Mouse (Mus musculus) forebrain, embryonic 16.5 days (tissue): ENCODE measurements around the gene Coro2a. TPM values are rescaled to one million over a fixed set of nuclear protein-coding genes. Genes with fewer than 3 reads are reported as not detected.

ENCODE experiments used
- ATAC-seq: fragments of 200-750 bp; cut with Nextera tagmentation; 2 replicates; pipeline ENCODE4 v1.8.0; 2017; ENCODE audit warnings: mild to moderate bottlenecking, moderate library complexity
- H3K27ac ChIP-seq: fragments of 300-500 bp; sonication (generic); 2 replicates; pipeline ENCODE4 v1.5.1; 2014; ENCODE audit warnings: low read length, control low read depth
- H3K27me3 ChIP-seq: fragments of 300-500 bp; sonication (generic); replicated peaks from 2 replicates; pipeline ENCODE4 v1.6.1; 2014; ENCODE audit warnings: low read length; ENCODE audit not compliant: control insufficient read depth, insufficient read depth
- H3K36me3 ChIP-seq: fragments of 300-500 bp; sonication (generic); 2 replicates; pipeline ENCODE4 v1.6.1; 2014; ENCODE audit not compliant: control insufficient read depth, insufficient read depth
- H3K4me1 ChIP-seq: fragments of 300-500 bp; sonication (generic); replicated peaks from 2 replicates; pipeline ENCODE4 v1.6.1; 2014; ENCODE audit warnings: low read length; ENCODE audit not compliant: control insufficient read depth, insufficient read depth
- H3K4me2 ChIP-seq: fragments of 300-500 bp; sonication (generic); 2 replicates; pipeline ENCODE4 v1.6.1; 2014; ENCODE audit warnings: mild to moderate bottlenecking, low read length, control low read depth
- H3K4me3 ChIP-seq: fragments of 300-500 bp; sonication (generic); replicated peaks from 2 replicates; pipeline ENCODE4 v1.5.1; 2014; ENCODE audit warnings: mild to moderate bottlenecking, low read length, control low read depth
- H3K9ac ChIP-seq: fragments of 300-500 bp; sonication (generic); replicated peaks from 2 replicates; pipeline ENCODE4 v1.6.1; 2014; ENCODE audit warnings: low read depth, low read length, control low read depth
- H3K9me3 ChIP-seq: fragments of 300-500 bp; sonication (generic); 2 replicates; pipeline ENCODE4 v1.6.1; 2016; ENCODE audit warnings: low read length; ENCODE audit not compliant: control insufficient read depth
- WGBS: fragments of 180-500 bp; shearing (Covaris S2); extraction: QIAGEN DNeasy Blood & Tissue Kit; methylation state at CpG from one replicate; pipeline ENCODE4 v1.1.7; 2014; 5-methylcytosine and 5-hydroxymethylcytosine counted together
- polyA plus RNA-seq: library from polyadenylated mRNA; unstranded; fragments of >200 nt; fragmentation: Nextera tagmentation; extraction: Ambion mirVana; gene quantifications from 2 replicates; pipeline ENCODE4 v1.2.1, GENCODE M21; 2015

Gene Coro2a
- polyA plus RNA-seq, 1 experiment from 2014 or later: 7.6 TPM

DNA sequence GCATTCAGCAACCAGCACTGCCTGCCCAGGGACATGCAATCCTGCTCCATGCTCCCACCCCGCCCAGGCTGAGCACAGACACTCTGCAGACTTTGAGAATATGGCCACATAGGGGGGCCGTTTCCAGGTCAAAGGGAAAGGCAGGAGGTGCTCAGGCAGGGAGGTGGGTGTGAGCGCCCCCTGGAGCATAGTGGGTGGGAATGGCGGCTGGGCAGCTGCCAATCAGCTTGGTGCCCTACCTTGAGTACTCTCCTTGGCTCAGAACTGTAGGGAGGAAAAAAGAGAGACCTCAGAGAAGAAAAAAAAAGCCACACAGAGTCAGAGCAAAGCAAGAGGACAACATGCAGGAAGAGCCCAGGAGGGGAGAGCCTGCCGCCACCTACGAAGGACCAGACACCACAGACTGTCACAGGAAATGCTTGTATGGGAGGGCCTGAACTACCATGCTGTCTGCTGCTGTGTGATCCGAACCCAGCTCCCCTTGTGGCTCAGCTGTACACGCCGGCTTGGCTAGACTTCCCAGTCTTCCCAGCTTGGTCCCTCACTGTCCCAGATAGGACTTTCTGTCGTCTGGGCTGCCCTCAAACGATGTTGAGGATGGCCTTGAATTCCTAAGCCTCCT is 16.3 kb upstream of the Coro2a start:
- H3K9ac ChIP-seq: no peak overlapping the region
- no peaks in the 10 kb centered on the region; the same call in 1 of the 2 replicates for H3K27me3 ChIP-seq
- ATAC-seq: no peak
- no peaks in the 10 kb centered on the region; the same call in 1 of the 2 replicates for H3K4me1 ChIP-seq
- no peak overlapping the region for H3K27ac ChIP-seq
- WGBS: 67% methylated on average over 11 of the region's 11 CpGs
- H3K4me3 ChIP-seq: no peak overlapping the region
- H3K9me3 ChIP-seq: no peaks in the 10 kb centered on the region
- H3K4me2 ChIP-seq: no peak overlapping the region
- H3K36me3 ChIP-seq: no peaks in the 10 kb centered on the region

DNA sequence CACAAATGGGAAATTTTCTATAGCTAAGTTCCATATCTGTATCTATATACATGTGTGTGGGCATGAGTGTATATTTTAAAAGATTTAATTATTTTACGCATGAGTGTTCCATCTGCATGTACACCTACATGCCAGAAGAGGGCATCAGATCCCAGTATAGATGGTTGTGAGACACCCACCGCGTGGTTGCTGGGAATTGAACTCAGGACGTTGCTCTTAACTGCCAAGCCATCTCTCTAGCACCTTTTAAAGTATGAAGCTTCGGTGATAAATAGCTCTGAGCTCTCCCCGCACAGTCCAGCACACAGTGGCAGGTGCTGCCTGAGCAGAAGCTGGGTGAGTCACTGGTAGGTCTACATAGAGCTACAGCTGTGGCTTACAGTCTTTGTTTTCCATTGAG is 15.4 kb upstream of the Coro2a start:
- Histone ChIP-seq H3K4me2 (no peak overlapping the region), H3K27ac (no peak overlapping the region), H3K4me1 (no peaks in the 10 kb centered on the region; the same call in 1 of the 2 replicates), H3K4me3 (no peak overlapping the region), H3K9ac (no peak overlapping the region), H3K36me3 (no peaks in the 10 kb centered on the region), H3K9me3 (no peaks in the 10 kb centered on the region), H3K27me3 (no peaks in the 10 kb centered on the region; the same call in 1 of the 2 replicates)
- WGBS: 77% methylated on average over 6 of the region's 6 CpGs
- no peak for ATAC-seq

GRCm38 (mm10) chr4:46614641-46615040 is 12.6 kb upstream of the Coro2a start:
- 77% methylated on average over 9 of the region's 9 CpGs for WGBS
- Histone ChIP-seq H3K4me2 (no peak overlapping the region), H3K9me3 (no peaks in the 10 kb centered on the region), H3K27ac (no peak overlapping the region), H3K36me3 (no peaks in the 10 kb centered on the region), H3K27me3 (no peaks in the 10 kb centered on the region), H3K9ac (no peak overlapping the region), H3K4me1 (no peaks in the 10 kb centered on the region), H3K4me3 (no peak overlapping the region)
- no peak for ATAC-seq

DNA sequence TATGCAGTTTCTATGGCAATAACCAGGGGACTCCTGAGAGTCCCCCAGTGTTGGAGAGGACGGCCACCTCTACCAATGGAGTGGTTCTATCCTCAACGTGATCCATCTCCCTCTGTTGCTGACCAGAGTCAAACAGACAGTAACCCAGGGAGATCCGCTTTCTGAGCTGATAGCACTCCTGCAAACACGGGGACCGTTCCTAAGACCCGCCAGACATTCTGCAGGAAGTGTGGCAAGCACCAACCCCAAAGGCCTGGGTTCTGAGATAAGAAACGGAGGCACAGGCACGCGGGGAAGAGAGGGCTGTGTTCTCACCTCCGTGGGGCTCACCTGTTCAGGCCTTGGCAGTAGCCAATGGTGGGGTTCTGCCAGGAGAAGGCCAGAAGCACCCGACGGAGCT is 11.6 kb upstream of the Coro2a start:
- Histone ChIP-seq H3K27me3 (no peaks in the 10 kb centered on the region), H3K4me1 (no peaks in the 10 kb centered on the region), H3K27ac (no peak overlapping the region), H3K9me3 (no peaks in the 10 kb centered on the region), H3K4me2 (no peak overlapping the region), H3K4me3 (no peak overlapping the region), H3K9ac (no peak overlapping the region), H3K36me3 (no peaks in the 10 kb centered on the region)
- 83% methylated on average over 12 of the region's 12 CpGs for WGBS
- no peak for ATAC-seq

DNA sequence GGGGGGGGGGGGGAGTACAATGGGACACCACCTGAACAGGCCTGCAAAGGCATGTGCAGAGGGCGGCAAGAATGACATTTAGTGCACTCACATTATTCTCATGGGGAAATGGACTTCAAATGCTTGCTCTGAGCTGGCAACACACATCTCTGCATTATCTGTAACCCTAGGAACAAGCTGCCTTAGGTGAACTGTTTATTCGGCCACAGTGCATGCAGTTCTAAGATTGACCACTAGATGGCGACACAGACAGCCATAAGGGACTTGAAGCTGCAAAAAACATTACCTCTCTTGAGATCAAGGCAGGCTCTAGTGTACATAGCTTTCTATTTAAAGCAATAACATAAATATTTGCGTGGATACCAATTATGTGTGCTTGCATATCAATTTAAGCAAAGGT is 9.2 kb upstream of the Coro2a start:
- H3K4me2 ChIP-seq: no peak overlapping the region
- H3K27me3 ChIP-seq: no peaks in the 10 kb centered on the region
- H3K36me3 ChIP-seq: no peaks in the 10 kb centered on the region
- WGBS: 3% methylated on average over 4 of the region's 4 CpGs
- H3K9ac ChIP-seq: no peak overlapping the region
- H3K9me3 ChIP-seq: no peaks in the 10 kb centered on the region
- H3K27ac ChIP-seq: no peak overlapping the region
- H3K4me1 ChIP-seq: no peaks in the 10 kb centered on the region
- peak; percentile 80 for ATAC-seq
- no peak overlapping the region for H3K4me3 ChIP-seq

DNA sequence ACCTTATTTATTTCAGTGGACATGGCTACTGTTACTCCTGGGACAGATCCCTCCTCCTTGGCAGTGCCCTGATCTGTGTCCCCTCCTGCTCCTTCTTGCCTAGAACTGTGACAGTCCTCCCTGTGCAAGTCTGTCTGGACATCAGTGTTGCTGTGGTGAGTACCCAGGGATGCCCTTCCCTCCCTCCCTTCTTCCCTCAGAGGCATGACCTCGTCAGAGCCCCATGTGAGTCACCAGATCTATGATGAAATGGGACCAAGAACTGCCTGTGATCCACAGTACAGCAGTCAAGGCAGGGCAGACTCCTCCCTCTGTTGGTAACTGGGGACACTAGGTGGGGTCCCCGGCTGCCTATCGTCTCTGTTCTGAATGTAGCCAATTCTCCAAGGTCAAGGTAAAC is 5.6 kb upstream of the Coro2a start:
- Histone ChIP-seq H3K9me3 (no peaks in the 10 kb centered on the region), H3K27me3 (no peaks in the 10 kb centered on the region), H3K4me1 (no peaks in the 10 kb centered on the region), H3K4me3 (no peak overlapping the region), H3K27ac (no peak overlapping the region), H3K4me2 (no peak overlapping the region), H3K36me3 (no peaks in the 10 kb centered on the region), H3K9ac (no peak overlapping the region)
- WGBS: 75% methylated on average over 3 of the region's 3 CpGs
- no peak for ATAC-seq

DNA sequence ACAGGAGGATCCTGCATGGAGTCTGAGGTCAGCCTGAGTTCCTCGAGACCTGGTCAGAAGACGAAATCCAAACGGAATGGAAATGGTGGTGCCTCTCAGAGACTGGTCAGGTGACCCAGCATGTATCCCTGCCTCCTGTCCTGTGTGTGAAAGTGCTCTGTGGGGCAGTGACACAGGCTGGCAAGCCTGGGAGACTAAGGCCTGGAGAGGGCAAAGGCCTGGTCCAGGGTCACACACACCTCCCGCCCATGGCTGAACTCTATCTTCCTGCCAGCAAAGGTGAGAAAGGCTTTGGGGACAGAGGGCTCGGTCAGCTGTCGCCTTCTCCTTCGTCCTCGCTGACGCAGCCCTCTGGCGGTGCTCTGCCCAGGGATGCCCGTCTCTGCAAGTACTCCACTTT is 3.4 kb upstream of the Coro2a start:
- ATAC-seq: no peak
- 56% methylated on average over 11 of the region's 11 CpGs for WGBS
- no peaks in the 10 kb centered on the region for H3K9me3 ChIP-seq
- peaks cover 13% of the 10 kb centered on the region for H3K4me1 ChIP-seq
- H3K9ac ChIP-seq: no peak overlapping the region
- H3K27me3 ChIP-seq: peaks cover 6% of the 10 kb centered on the region
- no peak overlapping the region for H3K4me2 ChIP-seq
- H3K4me3 ChIP-seq: no peak overlapping the region
- no peak overlapping the region for H3K27ac ChIP-seq
- H3K36me3 ChIP-seq: no peaks in the 10 kb centered on the region

- WGBS: 60% methylated on average over 7 of the region's 7 CpGs
- ATAC-seq: no peak
- no peak overlapping the region for H3K4me3 ChIP-seq
- H3K36me3 ChIP-seq: no peaks in the 10 kb centered on the region
- H3K9me3 ChIP-seq: no peaks in the 10 kb centered on the region
- H3K9ac ChIP-seq: no peak overlapping the region
- peaks cover 16% of the 10 kb centered on the region for H3K4me1 ChIP-seq
- peaks cover 8% of the 10 kb centered on the region for H3K27me3 ChIP-seq
- no peak overlapping the region for H3K27ac ChIP-seq
- H3K4me2 ChIP-seq: no peak overlapping the region
Measured at GRCm38 (mm10) chr4:46602704-46603103, 702 bp upstream of the Coro2a start.

DNA sequence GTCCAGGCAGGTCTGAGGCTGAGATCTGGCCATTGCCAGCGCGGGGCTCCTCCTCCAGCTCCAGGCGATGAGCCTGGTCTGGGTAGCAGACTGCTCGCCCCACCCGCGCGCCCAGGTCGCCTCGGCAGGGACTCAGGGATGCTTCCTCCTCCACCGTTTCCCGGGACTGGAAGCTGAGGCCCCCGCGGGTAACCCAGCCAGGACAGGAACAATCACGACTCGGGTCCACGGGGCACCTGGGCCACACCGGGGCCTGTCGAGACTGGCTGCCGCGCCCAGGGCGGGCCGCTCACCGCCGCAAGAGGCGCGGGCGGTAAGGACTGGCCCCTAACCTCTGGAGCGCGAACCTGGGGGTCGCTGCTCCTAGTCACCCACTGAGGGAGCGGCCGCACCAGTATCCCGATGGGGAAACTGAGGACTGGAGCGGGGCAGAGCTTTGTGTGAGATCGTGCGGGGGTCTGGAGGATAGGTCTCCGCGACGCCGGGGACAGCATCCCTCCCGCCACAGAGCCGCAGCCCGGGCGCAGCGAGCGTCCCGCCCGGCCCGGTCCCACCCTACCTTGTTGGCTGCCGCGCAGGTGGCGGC is 651 bp downstream of the Coro2a start:
- H3K9ac ChIP-seq: peak overlapping the region; percentile 77
- ATAC-seq: peak; percentile 34
- H3K4me3 ChIP-seq: peak overlapping the region; percentile 72
- no peaks in the 10 kb centered on the region for H3K9me3 ChIP-seq
- peak overlapping the region; percentile 94 for H3K4me2 ChIP-seq
- H3K36me3 ChIP-seq: no peaks in the 10 kb centered on the region
- under 1% methylated on average over 48 of the region's 52 CpGs for WGBS
- H3K4me1 ChIP-seq: peaks cover 16% of the 10 kb centered on the region
- H3K27me3 ChIP-seq: peaks cover 8% of the 10 kb centered on the region
- no peak overlapping the region for H3K27ac ChIP-seq
